Mouse (Mus musculus): ENCODE results near the gene Abca4.
"Not testable (repeated sequence)": the region's sequence is repeated elsewhere in the genome, so short reads cannot be mapped to it uniquely, and the experiment has no call there.

Gene Abca4

GRCm38 (mm10) chr3:122210846-122211245, 166.6 kb downstream of the Abca4 start:
- DNase-seq (ENCODE audit: low spot score) = no peak

- no peak for DNase-seq (ENCODE audit: low spot score)
These were observed 167.3 kb downstream of the Abca4 start for GRCm38 (mm10) chr3:122211446-122212125.

- DNase-seq (ENCODE audit: low spot score) = no peak
These were observed 177.2 kb downstream of the Abca4 start for GRCm38 (mm10) chr3:122221240-122222036.

GRCm38 (mm10) chr3:122226972-122227371, 182.7 kb downstream of the Abca4 start:
- not testable (repeated sequence) for DNase-seq (ENCODE audit: low spot score)

Data from T-cell, adult 2 months (primary cell).